ENCODE assay signal across 23 mouse cellular contexts in the genomic region with DNA sequence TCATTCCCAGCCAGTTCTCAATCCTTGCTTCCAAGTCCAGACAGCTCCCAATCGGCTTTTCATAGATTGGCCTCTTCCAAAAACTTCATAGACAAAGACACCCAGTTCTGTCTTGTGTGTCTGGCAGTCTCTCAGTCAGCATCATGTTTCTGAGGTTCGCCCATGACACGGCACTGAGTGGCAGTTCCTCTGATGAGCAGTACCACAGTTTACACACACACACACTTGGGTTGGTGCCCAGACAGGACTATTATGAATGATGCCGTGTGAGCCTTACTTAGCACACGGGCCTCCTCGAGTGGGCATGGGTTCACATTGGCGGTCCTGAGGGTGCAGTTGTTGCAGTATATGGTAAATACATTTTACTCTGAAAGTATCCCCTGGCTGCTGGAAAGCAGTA.
A peak's percentile ranks its signal among the peaks of the same experiment; 100 is the strongest.
DNase-seq lines count a peak whose midpoint lies in the region; ATAC-seq and TF ChIP-seq lines count a peak whose summit lies in the region.
"Had no signal": no experiment of that assay in that cellular context is flagged by ENCODE, and none has a peak within 500 bp of the region (broad histone marks: within the 10 kb centered on the region; RNA-seq: fewer than 3 reads in every experiment).

No protein-coding gene starts in this region.

- no peak for TF ChIP-seq CTCF in hindbrain, postnatal 0 days (IDR thresholded peaks at IDR 0.05; ENCODE audit: low read depth)
- TF ChIP-seq CTCF in lung, embryonic 14.5 days (IDR thresholded peaks at IDR 0.05; ENCODE audit: low read depth): no peak
- no peak for TF ChIP-seq CTCF in lung, postnatal 0 days (IDR thresholded peaks at IDR 0.05)

- H3K9ac ChIP-seq in embryonic facial prominence, embryonic 13.5 days: no peak overlapping the region
- no peak overlapping the region for H3K9ac ChIP-seq in hindbrain, postnatal 0 days (replicated peaks; ENCODE audit: low read length)
- no peak overlapping the region for H3K9ac ChIP-seq in lung, embryonic 14.5 days
- no peak overlapping the region for H3K9ac ChIP-seq in lung, postnatal 0 days (replicated peaks; ENCODE audit: low read depth)
- no peak overlapping the region for H3K9ac ChIP-seq in liver, embryonic 16.5 days (ENCODE audit: low read depth, low read length)
- H3K9ac ChIP-seq: embryonic facial prominence, embryonic 15.5 days; heart, embryonic 15.5 days; hindbrain, embryonic 14.5 days had no signal

- 0 out of 2 replicates have a peak, but pooled peaks have one; percentile 26 for ATAC-seq in embryonic facial prominence, embryonic 13.5 days (ENCODE audit: insufficient number of reproducible peaks, insufficient read depth, low FRiP score, low TSS enrichment, low read depth)
- peak; percentile 21; the same call in 1 of the 2 replicates for ATAC-seq in hindbrain, postnatal 0 days
- ATAC-seq in lung, embryonic 14.5 days (ENCODE audit: insufficient read depth): peak; percentile 31; the same call in 1 of the 2 replicates
- no peak for ATAC-seq in lung, postnatal 0 days
- ATAC-seq in liver, embryonic 16.5 days (ENCODE audit: low read depth): no peak
- ATAC-seq: CD4-positive, CD25-positive, alpha-beta regulatory T cell, adult 4 months had no signal

- no peak overlapping the region for H3K27ac ChIP-seq in embryonic facial prominence, embryonic 13.5 days
- H3K27ac ChIP-seq in embryonic facial prominence, embryonic 10.5 days (replicated peaks): no peak overlapping the region
- no peak overlapping the region for H3K27ac ChIP-seq in hindbrain, postnatal 0 days
- H3K27ac ChIP-seq in hindbrain, embryonic 10.5 days: no peak overlapping the region
- H3K27ac ChIP-seq in lung, embryonic 14.5 days (ENCODE audit: low read depth): no peak overlapping the region
- H3K27ac ChIP-seq in lung, postnatal 0 days (ENCODE audit: low read length): no peak overlapping the region
- peak overlapping the region; percentile 28 for H3K27ac ChIP-seq in liver, embryonic 16.5 days (ENCODE audit: low read length)
- H3K27ac ChIP-seq: embryonic facial prominence, embryonic 15.5 days; forebrain, embryonic 10.5 days; heart, adult 2 months; heart, embryonic 15.5 days; hindbrain, embryonic 14.5 days had no signal

- H3K4me3 ChIP-seq in embryonic facial prominence, embryonic 13.5 days: no peak overlapping the region
- no peak overlapping the region for H3K4me3 ChIP-seq in embryonic facial prominence, embryonic 10.5 days
- H3K4me3 ChIP-seq in hindbrain, postnatal 0 days (ENCODE audit: low read length): no peak overlapping the region
- no peak overlapping the region for H3K4me3 ChIP-seq in hindbrain, embryonic 10.5 days
- no peak overlapping the region for H3K4me3 ChIP-seq in lung, embryonic 14.5 days (ENCODE audit: low read depth, low read length)
- H3K4me3 ChIP-seq in lung, postnatal 0 days (ENCODE audit: low read depth, low read length): no peak overlapping the region
- H3K4me3 ChIP-seq in liver, embryonic 16.5 days (ENCODE audit: low read depth, low read length): no peak overlapping the region
- H3K4me3 ChIP-seq: embryonic facial prominence, embryonic 15.5 days; forebrain, embryonic 10.5 days; heart, adult 2 months; heart, embryonic 15.5 days had no signal

- H3K4me2 ChIP-seq in embryonic facial prominence, embryonic 13.5 days: no peak overlapping the region
- H3K4me2 ChIP-seq in hindbrain, postnatal 0 days (ENCODE audit: low read depth, low read length): no peak overlapping the region
- no peak overlapping the region for H3K4me2 ChIP-seq in lung, embryonic 14.5 days
- H3K4me2 ChIP-seq in lung, postnatal 0 days (replicated peaks; ENCODE audit: low read depth, low read length): no peak overlapping the region
- no peak overlapping the region for H3K4me2 ChIP-seq in liver, embryonic 16.5 days (ENCODE audit: low read depth, low read length)
- H3K4me2 ChIP-seq: embryonic facial prominence, embryonic 15.5 days; heart, embryonic 11.5 days; heart, embryonic 15.5 days; hindbrain, embryonic 14.5 days had no signal

- no peaks in the 10 kb centered on the region for H3K36me3 ChIP-seq in embryonic facial prominence, embryonic 13.5 days
- H3K36me3 ChIP-seq in embryonic facial prominence, embryonic 10.5 days (replicated peaks): 0 out of 2 replicates have a peak, but pooled peaks cover 2% of the 10 kb centered on the region
- H3K36me3 ChIP-seq in hindbrain, postnatal 0 days (ENCODE audit: insufficient read depth, low read length): no peaks in the 10 kb centered on the region
- no peaks in the 10 kb centered on the region for H3K36me3 ChIP-seq in hindbrain, embryonic 10.5 days
- no peaks in the 10 kb centered on the region for H3K36me3 ChIP-seq in lung, embryonic 14.5 days (ENCODE audit: insufficient read depth)
- no peaks in the 10 kb centered on the region for H3K36me3 ChIP-seq in lung, postnatal 0 days (ENCODE audit: insufficient read depth, low read length)
- H3K36me3 ChIP-seq in liver, embryonic 16.5 days (ENCODE audit: control insufficient read depth, insufficient read depth): no peaks in the 10 kb centered on the region
- H3K36me3 ChIP-seq: embryonic facial prominence, embryonic 15.5 days; forebrain, embryonic 10.5 days; G1E; heart, embryonic 15.5 days had no signal

- TF ChIP-seq EP300 in lung, postnatal 0 days (IDR thresholded peaks at IDR 0.05): no peak

- H3K4me1 ChIP-seq in embryonic facial prominence, embryonic 13.5 days: peaks cover 45% of the 10 kb centered on the region
- peaks cover 55% of the 10 kb centered on the region for H3K4me1 ChIP-seq in embryonic facial prominence, embryonic 10.5 days
- no peaks in the 10 kb centered on the region for H3K4me1 ChIP-seq in hindbrain, postnatal 0 days (ENCODE audit: insufficient read depth, low read length)
- peaks cover 21% of the 10 kb centered on the region for H3K4me1 ChIP-seq in hindbrain, embryonic 10.5 days (replicated peaks)
- peaks cover 9% of the 10 kb centered on the region; the same call in 1 of the 2 replicates for H3K4me1 ChIP-seq in lung, embryonic 14.5 days (ENCODE audit: insufficient read depth)
- H3K4me1 ChIP-seq in lung, postnatal 0 days (ENCODE audit: insufficient read depth, low read depth, low read length): no peaks in the 10 kb centered on the region
- peaks cover 17% of the 10 kb centered on the region for H3K4me1 ChIP-seq in liver, embryonic 16.5 days (ENCODE audit: control insufficient read depth, low read depth, low read length)

- no peaks in the 10 kb centered on the region; the same call in 1 of the 2 replicates for H3K27me3 ChIP-seq in embryonic facial prominence, embryonic 13.5 days
- no peaks in the 10 kb centered on the region for H3K27me3 ChIP-seq in embryonic facial prominence, embryonic 10.5 days (replicated peaks; ENCODE audit: low read depth, poor library complexity, severe bottlenecking)
- H3K27me3 ChIP-seq in hindbrain, postnatal 0 days (ENCODE audit: insufficient read depth, low read length): no peaks in the 10 kb centered on the region
- no peaks in the 10 kb centered on the region for H3K27me3 ChIP-seq in hindbrain, embryonic 10.5 days (ENCODE audit: insufficient read depth, poor library complexity, severe bottlenecking)
- no peaks in the 10 kb centered on the region for H3K27me3 ChIP-seq in lung, embryonic 14.5 days (ENCODE audit: insufficient read depth, low read length)
- H3K27me3 ChIP-seq in lung, postnatal 0 days (replicated peaks; ENCODE audit: insufficient read depth, low read length): no peaks in the 10 kb centered on the region
- no peaks in the 10 kb centered on the region for H3K27me3 ChIP-seq in liver, embryonic 16.5 days (ENCODE audit: control insufficient read depth, insufficient read depth, low read depth, low read length)
- H3K27me3 ChIP-seq: embryonic facial prominence, embryonic 15.5 days had no signal

- intact Hi-C loops in left cerebral cortex, postnatal 25 days (cut with DNase I): no loop called here

- no peaks in the 10 kb centered on the region for H3K9me3 ChIP-seq in embryonic facial prominence, embryonic 13.5 days
- H3K9me3 ChIP-seq in embryonic facial prominence, embryonic 10.5 days: no peaks in the 10 kb centered on the region
- no peaks in the 10 kb centered on the region for H3K9me3 ChIP-seq in hindbrain, postnatal 0 days (ENCODE audit: low read length)
- no peaks in the 10 kb centered on the region for H3K9me3 ChIP-seq in hindbrain, embryonic 10.5 days
- H3K9me3 ChIP-seq in lung, embryonic 14.5 days (ENCODE audit: low read depth, low read length): no peaks in the 10 kb centered on the region
- no peaks in the 10 kb centered on the region for H3K9me3 ChIP-seq in lung, postnatal 0 days (ENCODE audit: low read length)
- no peaks in the 10 kb centered on the region for H3K9me3 ChIP-seq in liver, embryonic 16.5 days (replicated peaks; ENCODE audit: control insufficient read depth, low read length)
- H3K9me3 ChIP-seq: embryonic facial prominence, embryonic 15.5 days; forebrain, embryonic 10.5 days; G1E; heart, embryonic 15.5 days had no signal

- WGBS in embryonic facial prominence, embryonic 13.5 days: 63% methylated on average over 7 of the region's 7 CpGs
- 88% methylated on average over 7 of the region's 7 CpGs for WGBS in embryonic facial prominence, embryonic 10.5 days
- WGBS in hindbrain, postnatal 0 days: 50% methylated on average over 7 of the region's 7 CpGs
- 91% methylated on average over 7 of the region's 7 CpGs for WGBS in hindbrain, embryonic 10.5 days
- WGBS in lung, embryonic 14.5 days: 58% methylated on average over 7 of the region's 7 CpGs
- WGBS in lung, postnatal 0 days: 50% methylated on average over 7 of the region's 7 CpGs
- WGBS in liver, embryonic 16.5 days (ENCODE audit: insufficient replicate concordance): 79% methylated on average over 7 of the region's 7 CpGs

- no peak for DNase-seq in embryonic facial prominence, embryonic 10.5 days (ENCODE audit: low spot score)
- DNase-seq in hindbrain, postnatal 0 days (ENCODE audit: low spot score): no peak
- DNase-seq in hindbrain, embryonic 10.5 days (ENCODE audit: low spot score): no peak
- peak; percentile 37 for DNase-seq in lung, embryonic 14.5 days
- DNase-seq in lung, postnatal 0 days (ENCODE audit: low spot score): no peak
- DNase-seq in left cerebral cortex, postnatal 25 days (ENCODE audit: low spot score in 2 of 2): no peak
- DNase-seq: adrenal gland, postnatal 10 days; B cell, adult 2 months; cerebellum, adult 11-12 months; cerebellum, adult 9-10 months; cerebellum, postnatal 25 days; gastrocnemius, postnatal 14 days; heart, adult 2 months; heart, postnatal 14 days had no signal

Comparison
In these comparisons a context has a peak if more than half of its experiments do, and no peak if none do; other contexts are left out.
1. ATAC-seq: peak in embryonic facial prominence, embryonic 13.5 days (single experiment), hindbrain, postnatal 0 days (single experiment) and lung, embryonic 14.5 days (single experiment); none in lung, postnatal 0 days (single experiment) and liver, embryonic 16.5 days (single experiment).